Mouse (Mus musculus): ENCODE measurements at regions not wholly inside any gene's neighbourhood (a gene's known extent, or its start where the extent isn't known, plus 50 kb on each side); places are given as distances from the start of the nearest gene placed in this dataset.
A peak's percentile ranks its signal among the peaks of the same experiment; 100 is the strongest.

DNA sequence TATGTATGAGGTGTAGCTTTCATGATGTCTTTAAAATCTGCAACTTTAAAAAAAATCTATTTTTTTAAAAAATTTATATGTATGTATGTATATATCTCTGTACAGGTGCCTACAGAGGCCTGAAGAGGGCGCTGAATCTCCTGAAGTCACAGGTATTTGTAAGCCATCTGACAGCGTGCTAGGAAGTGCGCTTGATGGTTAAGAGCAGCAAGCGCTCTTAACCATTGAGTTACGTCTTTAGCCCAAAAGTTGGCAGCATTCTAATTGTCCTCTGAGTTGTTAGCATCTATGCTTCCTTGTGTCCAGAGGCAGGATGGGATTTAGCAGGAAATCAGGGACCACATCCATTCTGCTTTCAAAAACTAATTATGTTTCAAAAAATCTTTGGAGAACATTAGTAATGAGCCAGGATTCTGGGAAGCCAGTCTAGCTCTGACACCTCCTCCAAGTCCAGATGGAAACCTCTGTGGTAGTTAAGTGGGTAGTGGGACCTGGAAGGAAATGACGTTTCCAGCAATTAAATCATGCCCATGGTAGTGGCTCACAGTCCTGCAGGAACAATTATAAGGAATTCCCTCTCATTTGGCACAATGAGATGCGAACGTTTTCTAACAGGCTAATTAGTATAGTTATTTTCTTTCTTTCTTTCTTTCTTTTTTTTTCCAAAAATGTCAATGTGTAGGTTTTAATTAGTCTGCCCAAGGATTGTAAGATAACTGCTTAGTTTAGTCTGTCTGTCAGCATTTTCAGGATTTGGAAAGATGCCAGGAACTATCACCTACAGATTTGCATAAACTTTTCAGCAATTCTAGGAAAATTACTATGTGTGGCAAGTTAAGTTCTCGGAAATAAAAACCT, 333.3 kb upstream of the Tmpo start:
- no peak overlapping the region for H3K4me2 ChIP-seq (ENCODE audit: low read length)
- no peak overlapping the region for H3K4me3 ChIP-seq (ENCODE audit: control insufficient read depth in 1 of 2, insufficient read depth in 1 of 2, low read depth in 1 of 2, low read length in 2 of 2)
- ATAC-seq (ENCODE audit: insufficient number of reproducible peaks, insufficient read depth, low FRiP score, low read depth) = no peak
- 83% methylated on average over 9 of the region's 9 CpGs for whole genome bisulfite sequencing
- H3K36me3 ChIP-seq (ENCODE audit: control insufficient read depth, insufficient read depth, low read length) = no peaks in the 10 kb centered on the region
- H3K9me3 ChIP-seq (ENCODE audit: control insufficient read depth, low read length) = no peaks in the 10 kb centered on the region
- H3K4me1 ChIP-seq (ENCODE audit: control insufficient read depth in 2 of 2, insufficient read depth in 2 of 2, low read length in 2 of 2) = no peaks in the 10 kb centered on the region
- no peak overlapping the region for H3K9ac ChIP-seq (ENCODE audit: low read length)
- H3K27ac ChIP-seq (replicated peaks in 1 of 2; ENCODE audit: control insufficient read depth in 1 of 2, insufficient read depth in 1 of 2, low read depth in 2 of 2, low read length in 2 of 2) = no peak overlapping the region
- no peaks in the 10 kb centered on the region for H3K27me3 ChIP-seq (ENCODE audit: control insufficient read depth, insufficient read depth, low read length)

- H3K27me3 ChIP-seq (ENCODE audit: control insufficient read depth, insufficient read depth, low read length) = no peaks in the 10 kb centered on the region
- no peaks in the 10 kb centered on the region for H3K36me3 ChIP-seq (ENCODE audit: control insufficient read depth, insufficient read depth, low read length)
- WGBS = 53% methylated on average over 7 of the region's 7 CpGs
- no peak overlapping the region; a peak in 1 of 4 replicates for H3K27ac ChIP-seq (replicated peaks in 1 of 2; ENCODE audit: control insufficient read depth in 1 of 2, insufficient read depth in 1 of 2, low read depth in 2 of 2, low read length in 2 of 2)
- no peak overlapping the region for H3K9ac ChIP-seq (ENCODE audit: low read length)
- H3K4me3 ChIP-seq (ENCODE audit: control insufficient read depth in 1 of 2, insufficient read depth in 1 of 2, low read depth in 1 of 2, low read length in 2 of 2) = no peak overlapping the region
- peak; percentile 61; the same call in 1 of the 2 replicates for ATAC-seq (ENCODE audit: insufficient number of reproducible peaks, insufficient read depth, low FRiP score, low read depth)
- H3K9me3 ChIP-seq (ENCODE audit: control insufficient read depth, low read length) = no peaks in the 10 kb centered on the region
- H3K4me2 ChIP-seq (ENCODE audit: low read length) = no peak overlapping the region
- peaks cover 0 to 6% of the 10 kb centered on the region in 2 experiments; a peak in 1 of 4 replicates for H3K4me1 ChIP-seq (ENCODE audit: control insufficient read depth in 2 of 2, insufficient read depth in 2 of 2, low read length in 2 of 2)
Observed at GRCm38 (mm10) chr10:91507038-91507437, 325.9 kb upstream of the Tmpo start.

DNA sequence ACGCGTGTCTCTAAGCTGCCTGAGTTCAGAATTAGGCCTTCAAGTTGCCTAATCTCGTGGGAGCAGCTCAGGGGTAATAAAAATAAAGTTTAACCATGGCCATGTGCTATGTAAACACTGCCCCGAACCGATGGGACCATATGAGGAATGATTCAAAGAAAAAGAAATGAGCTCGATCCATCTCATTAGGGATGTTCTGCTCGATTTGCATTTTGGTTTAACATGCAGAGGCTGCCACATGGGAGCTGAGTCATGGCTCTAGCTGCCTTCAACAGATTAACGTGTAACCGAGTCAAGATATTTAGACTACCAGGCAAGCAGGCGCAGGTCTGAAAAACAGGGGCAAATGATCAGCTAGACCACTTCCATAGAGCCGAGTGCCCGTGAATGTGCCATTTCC, 323.8 kb upstream of the Tmpo start:
- no peak overlapping the region for H3K4me2 ChIP-seq (ENCODE audit: low read length)
- H3K4me1 ChIP-seq (ENCODE audit: control insufficient read depth in 2 of 2, insufficient read depth in 2 of 2, low read length in 2 of 2) = peaks cover 0 to 6% of the 10 kb centered on the region in 2 experiments; a peak in 1 of 4 replicates
- no peaks in the 10 kb centered on the region for H3K27me3 ChIP-seq (ENCODE audit: control insufficient read depth, insufficient read depth, low read length)
- H3K9me3 ChIP-seq (ENCODE audit: control insufficient read depth, low read length) = no peaks in the 10 kb centered on the region
- no peak for ATAC-seq (ENCODE audit: insufficient number of reproducible peaks, insufficient read depth, low FRiP score, low read depth)
- WGBS = 83% methylated on average over 12 of the region's 12 CpGs
- no peak overlapping the region for H3K27ac ChIP-seq (replicated peaks in 1 of 2; ENCODE audit: control insufficient read depth in 1 of 2, insufficient read depth in 1 of 2, low read depth in 2 of 2, low read length in 2 of 2)
- no peak overlapping the region for H3K9ac ChIP-seq (ENCODE audit: low read length)
- no peak overlapping the region for H3K4me3 ChIP-seq (ENCODE audit: control insufficient read depth in 1 of 2, insufficient read depth in 1 of 2, low read depth in 1 of 2, low read length in 2 of 2)
- no peaks in the 10 kb centered on the region for H3K36me3 ChIP-seq (ENCODE audit: control insufficient read depth, insufficient read depth, low read length)

DNA sequence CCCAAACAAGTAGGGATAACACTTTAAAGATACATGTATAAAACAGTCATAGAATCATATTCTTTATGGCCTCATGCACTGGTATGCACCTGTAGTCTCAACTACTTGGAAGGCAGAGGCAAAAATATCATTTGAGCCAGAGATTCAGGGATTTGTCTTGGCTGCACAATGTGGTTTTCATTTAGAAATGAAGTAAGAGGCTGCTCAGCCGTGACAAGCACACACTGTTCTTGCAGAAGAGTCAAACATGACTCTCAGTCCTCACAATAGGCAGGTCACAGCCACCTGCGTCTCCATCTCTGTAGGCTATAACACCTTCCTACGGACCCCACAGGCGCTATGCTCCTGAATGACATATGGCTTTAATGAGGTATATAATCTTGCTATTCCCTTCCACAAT, 317.4 kb upstream of the Tmpo start:
- H3K4me2 ChIP-seq (ENCODE audit: low read length) = no peak overlapping the region
- no peak for ATAC-seq (ENCODE audit: insufficient number of reproducible peaks, insufficient read depth, low FRiP score, low read depth)
- WGBS = 81% methylated on average over 4 of the region's 4 CpGs

DNA sequence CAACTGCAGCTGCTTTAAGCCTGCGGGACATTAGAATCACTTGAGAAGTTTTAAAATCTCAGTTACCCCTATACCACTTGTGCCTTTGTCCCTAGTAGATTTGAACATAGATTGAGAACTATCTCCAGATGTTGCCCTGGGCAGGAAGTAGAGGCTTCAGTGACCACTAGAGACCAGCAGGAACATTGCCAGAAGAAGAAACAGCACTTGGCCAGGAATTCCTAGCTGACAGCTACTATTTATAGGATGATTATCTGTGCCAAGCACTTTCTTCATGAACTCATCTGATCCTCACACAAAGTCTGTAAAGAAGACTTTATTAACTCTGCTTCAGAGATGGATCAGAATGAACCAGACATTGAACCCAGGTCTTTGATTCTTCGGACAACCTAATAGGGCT, 283.6 kb upstream of the Tmpo start:
- Histone ChIP-seq H3K27me3 (ENCODE audit: control insufficient read depth, insufficient read depth, low read length) (no peaks in the 10 kb centered on the region), H3K9me3 (ENCODE audit: control insufficient read depth, low read length) (no peaks in the 10 kb centered on the region), H3K4me2 (ENCODE audit: low read length) (no peak overlapping the region), H3K27ac (replicated peaks in 1 of 2; ENCODE audit: control insufficient read depth in 1 of 2, insufficient read depth in 1 of 2, low read depth in 2 of 2, low read length in 2 of 2) (no peak overlapping the region), H3K9ac (ENCODE audit: low read length) (no peak overlapping the region), H3K4me1 (ENCODE audit: control insufficient read depth in 2 of 2, insufficient read depth in 2 of 2, low read length in 2 of 2) (peaks cover 0 to 14% of the 10 kb centered on the region in 2 experiments; a peak in 2 of 4 replicates), H3K4me3 (ENCODE audit: control insufficient read depth in 1 of 2, insufficient read depth in 1 of 2, low read depth in 1 of 2, low read length in 2 of 2) (no peak overlapping the region), H3K36me3 (ENCODE audit: control insufficient read depth, insufficient read depth, low read length) (no peaks in the 10 kb centered on the region)
- 88% methylated on average over 2 of the region's 2 CpGs for WGBS
- no peak for ATAC-seq (ENCODE audit: insufficient number of reproducible peaks, insufficient read depth, low FRiP score, low read depth)

More for the DNA sequence above, 317.4 kb upstream of the Tmpo start:
- no peak overlapping the region for H3K9ac ChIP-seq (ENCODE audit: low read length)
- no peaks in the 10 kb centered on the region for H3K27me3 ChIP-seq (ENCODE audit: control insufficient read depth, insufficient read depth, low read length)
- H3K4me1 ChIP-seq (ENCODE audit: control insufficient read depth in 2 of 2, insufficient read depth in 2 of 2, low read length in 2 of 2) = no peaks in the 10 kb centered on the region
- no peak overlapping the region for H3K27ac ChIP-seq (replicated peaks in 1 of 2; ENCODE audit: control insufficient read depth in 1 of 2, insufficient read depth in 1 of 2, low read depth in 2 of 2, low read length in 2 of 2)
- no peak overlapping the region for H3K4me3 ChIP-seq (ENCODE audit: control insufficient read depth in 1 of 2, insufficient read depth in 1 of 2, low read depth in 1 of 2, low read length in 2 of 2)
- H3K9me3 ChIP-seq (ENCODE audit: control insufficient read depth, low read length) = no peaks in the 10 kb centered on the region
- H3K36me3 ChIP-seq (ENCODE audit: control insufficient read depth, insufficient read depth, low read length) = no peaks in the 10 kb centered on the region

DNA sequence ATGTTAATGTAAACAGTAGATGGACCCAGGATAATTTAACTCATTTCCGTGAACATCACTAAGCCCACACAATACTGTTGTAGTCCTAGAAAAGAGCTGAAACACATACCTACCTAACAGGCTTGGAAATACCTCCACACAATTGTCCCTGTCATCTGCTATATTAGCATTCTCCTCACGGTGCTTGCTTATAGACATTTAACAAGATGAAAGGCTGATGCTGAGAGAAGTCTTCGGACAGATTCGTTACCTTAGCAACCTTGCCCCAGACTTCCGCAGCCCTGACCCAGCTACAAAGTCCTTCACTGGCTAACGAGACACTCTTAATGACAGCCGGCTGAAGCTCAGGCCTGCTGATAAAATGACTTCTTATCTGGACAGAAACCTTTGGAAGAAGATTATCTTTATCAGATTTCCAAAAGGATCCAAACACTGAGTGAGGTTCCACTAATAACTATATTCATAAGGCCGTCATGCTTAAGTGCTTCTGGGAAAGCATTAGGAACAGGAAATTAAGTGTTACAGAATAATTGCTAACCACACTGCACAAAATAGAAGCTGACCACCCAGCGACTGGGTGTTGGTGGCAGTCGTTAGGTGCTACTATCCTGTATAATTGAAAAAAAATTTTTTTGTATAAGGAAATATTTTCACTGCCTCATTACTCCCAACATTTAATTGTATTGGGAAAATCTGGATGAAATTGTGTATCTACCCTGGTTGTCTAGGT, 267.0 kb upstream of the Tmpo start:
- 36% methylated on average over 10 of the region's 10 CpGs for WGBS
- H3K4me1 ChIP-seq (ENCODE audit: control insufficient read depth in 2 of 2, insufficient read depth in 2 of 2, low read length in 2 of 2) = peaks cover 0 to 3% of the 10 kb centered on the region in 2 experiments; a peak in 2 of 4 replicates
- no peak overlapping the region for H3K4me2 ChIP-seq (ENCODE audit: low read length)
- no peaks in the 10 kb centered on the region for H3K36me3 ChIP-seq (ENCODE audit: control insufficient read depth, insufficient read depth, low read length)
- H3K27me3 ChIP-seq (ENCODE audit: control insufficient read depth, insufficient read depth, low read length) = no peaks in the 10 kb centered on the region
- H3K4me3 ChIP-seq (ENCODE audit: control insufficient read depth in 1 of 2, insufficient read depth in 1 of 2, low read depth in 1 of 2, low read length in 2 of 2) = no peak overlapping the region
- H3K9me3 ChIP-seq (ENCODE audit: control insufficient read depth, low read length) = no peaks in the 10 kb centered on the region
- H3K9ac ChIP-seq (ENCODE audit: low read length) = no peak overlapping the region
- ATAC-seq (ENCODE audit: insufficient number of reproducible peaks, insufficient read depth, low FRiP score, low read depth) = no peak
- no peak overlapping the region; a peak in 1 of 4 replicates for H3K27ac ChIP-seq (replicated peaks in 1 of 2; ENCODE audit: control insufficient read depth in 1 of 2, insufficient read depth in 1 of 2, low read depth in 2 of 2, low read length in 2 of 2)

DNA sequence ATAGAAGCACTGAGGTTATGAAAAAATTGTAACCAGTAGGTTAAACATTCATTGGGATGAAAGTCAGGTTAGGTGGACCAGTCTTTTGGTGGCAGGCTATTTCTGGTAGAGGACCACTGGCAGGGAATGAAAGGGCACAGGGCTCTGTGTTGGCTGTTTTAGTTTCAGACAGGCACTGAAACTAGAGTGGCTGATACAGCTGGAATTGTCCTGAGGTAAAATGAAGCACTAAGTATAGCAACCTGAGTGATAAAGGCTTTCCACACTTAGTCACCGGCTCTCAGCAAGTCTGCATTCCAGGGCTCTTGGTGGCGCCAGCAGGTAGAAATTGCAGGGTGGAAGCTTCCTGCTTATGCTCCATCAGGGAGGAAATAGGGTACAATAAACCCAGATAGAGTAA, 262.2 kb upstream of the Tmpo start:
- Histone ChIP-seq H3K27me3 (ENCODE audit: control insufficient read depth, insufficient read depth, low read length) (no peaks in the 10 kb centered on the region), H3K27ac (replicated peaks in 1 of 2; ENCODE audit: control insufficient read depth in 1 of 2, insufficient read depth in 1 of 2, low read depth in 2 of 2, low read length in 2 of 2) (peak overlapping the region in 1 of 2 experiments; percentile 77; a peak in 3 of 4 replicates), H3K4me3 (ENCODE audit: control insufficient read depth in 1 of 2, insufficient read depth in 1 of 2, low read depth in 1 of 2, low read length in 2 of 2) (no peak overlapping the region), H3K9ac (ENCODE audit: low read length) (no peak overlapping the region), H3K9me3 (ENCODE audit: control insufficient read depth, low read length) (no peaks in the 10 kb centered on the region), H3K36me3 (ENCODE audit: control insufficient read depth, insufficient read depth, low read length) (no peaks in the 10 kb centered on the region), H3K4me2 (ENCODE audit: low read length) (no peak overlapping the region), H3K4me1 (ENCODE audit: control insufficient read depth in 2 of 2, insufficient read depth in 2 of 2, low read length in 2 of 2) (peaks cover 2 to 25% of the 10 kb centered on the region in 2 experiments)
- WGBS = 7% methylated on average over 2 of the region's 2 CpGs
- peak; percentile 89 for ATAC-seq (ENCODE audit: insufficient number of reproducible peaks, insufficient read depth, low FRiP score, low read depth)
